In genomic region chr15:18219913-18220312, GRCm38 (mm10) we compare ENCODE assay signal across 20 mouse cellular contexts.
DNase-seq lines count a peak whose midpoint lies in the region; ATAC-seq and TF ChIP-seq lines count a peak whose summit lies in the region.
"Had no signal": no experiment of that assay in that cellular context is flagged by ENCODE, and none has a peak within 500 bp of the region (broad histone marks: within the 10 kb centered on the region; RNA-seq: fewer than 3 reads in every experiment).

No protein-coding gene starts in this region.

- H3K9me3 ChIP-seq in stomach, postnatal 0 days (ENCODE audit: control insufficient read depth, low read length) = no peaks in the 10 kb centered on the region
- no peaks in the 10 kb centered on the region for H3K9me3 ChIP-seq in hindbrain, embryonic 10.5 days
- H3K9me3 ChIP-seq: embryonic facial prominence, embryonic 12.5 days; forebrain, embryonic 12.5 days; kidney, embryonic 15.5 days; liver, embryonic 15.5 days; neural tube, embryonic 12.5 days had no signal

- no peak for TF ChIP-seq EP300 in stomach, postnatal 0 days (optimal IDR thresholded peaks at IDR 0.05)

- no peak overlapping the region for H3K4me2 ChIP-seq in stomach, postnatal 0 days (replicated peaks; ENCODE audit: low read depth)
- H3K4me2 ChIP-seq: embryonic facial prominence, embryonic 12.5 days; forebrain, embryonic 12.5 days; kidney, embryonic 15.5 days; liver, embryonic 15.5 days; neural tube, embryonic 12.5 days had no signal

- peak; percentile 10; the same call in 1 of the 2 replicates for TF ChIP-seq CTCF in left cerebral cortex, adult 2 months (IDR thresholded peaks at IDR 0.05)
- TF ChIP-seq CTCF in stomach, postnatal 0 days (IDR thresholded peaks at IDR 0.05; ENCODE audit: low read depth) = peak; percentile 38

- no peaks in the 10 kb centered on the region for H3K36me3 ChIP-seq in stomach, postnatal 0 days (ENCODE audit: control insufficient read depth, insufficient read depth, low read length)
- H3K36me3 ChIP-seq in hindbrain, embryonic 10.5 days = no peaks in the 10 kb centered on the region
- H3K36me3 ChIP-seq: embryonic facial prominence, embryonic 12.5 days; forebrain, embryonic 12.5 days; kidney, embryonic 15.5 days; liver, embryonic 15.5 days; neural tube, embryonic 12.5 days had no signal

- no peak overlapping the region for H3K4me3 ChIP-seq in left cerebral cortex, adult 2 months
- H3K4me3 ChIP-seq in stomach, postnatal 0 days (ENCODE audit: low read depth, low read length) = no peak overlapping the region
- H3K4me3 ChIP-seq in hindbrain, embryonic 10.5 days = no peak overlapping the region
- H3K4me3 ChIP-seq: embryonic facial prominence, embryonic 12.5 days; forebrain, embryonic 12.5 days; kidney, embryonic 15.5 days; liver, embryonic 15.5 days; neural tube, embryonic 12.5 days had no signal

- no peaks in the 10 kb centered on the region for H3K27me3 ChIP-seq in stomach, postnatal 0 days (ENCODE audit: control insufficient read depth, insufficient read depth, low read length)
- no peaks in the 10 kb centered on the region for H3K27me3 ChIP-seq in hindbrain, embryonic 10.5 days (ENCODE audit: insufficient read depth, poor library complexity, severe bottlenecking)
- H3K27me3 ChIP-seq: embryonic facial prominence, embryonic 12.5 days; forebrain, embryonic 12.5 days; kidney, embryonic 15.5 days; liver, embryonic 15.5 days; neural tube, embryonic 12.5 days had no signal

- H3K4me1 ChIP-seq in stomach, postnatal 0 days (replicated peaks; ENCODE audit: control insufficient read depth, insufficient read depth) = no peaks in the 10 kb centered on the region
- H3K4me1 ChIP-seq in hindbrain, embryonic 10.5 days (replicated peaks) = no peaks in the 10 kb centered on the region
- H3K4me1 ChIP-seq: embryonic facial prominence, embryonic 12.5 days; forebrain, embryonic 12.5 days; kidney, embryonic 15.5 days; liver, embryonic 15.5 days; neural tube, embryonic 12.5 days had no signal

- intact Hi-C loops in left cerebral cortex, adult 2 months (cut with DNase I) = no loop called here
- intact Hi-C loops in left cerebral cortex, postnatal 10 days (cut with DNase I) = no loop called here

- ATAC-seq in stomach, postnatal 0 days (ENCODE audit: low FRiP score, low TSS enrichment) = no peak
- ATAC-seq: hindbrain, postnatal 0 days had no signal

- H3K9ac ChIP-seq in stomach, postnatal 0 days (ENCODE audit: low read length) = no peak overlapping the region
- H3K9ac ChIP-seq: embryonic facial prominence, embryonic 12.5 days; forebrain, embryonic 12.5 days; kidney, embryonic 15.5 days; liver, embryonic 15.5 days; neural tube, embryonic 12.5 days had no signal

- H3K27ac ChIP-seq in left cerebral cortex, adult 2 months = no peak overlapping the region
- H3K27ac ChIP-seq in stomach, postnatal 0 days (replicated peaks) = no peak overlapping the region
- no peak overlapping the region for H3K27ac ChIP-seq in hindbrain, embryonic 10.5 days
- H3K27ac ChIP-seq: embryonic facial prominence, embryonic 12.5 days; forebrain, embryonic 12.5 days; hindbrain, postnatal 0 days; kidney, embryonic 15.5 days; liver, embryonic 15.5 days; macrophage; neural tube, embryonic 12.5 days had no signal

- no peak for DNase-seq in left cerebral cortex, adult 2 months (ENCODE audit: extremely low spot score in 1 of 2, low spot score in 2 of 2)
- DNase-seq in left cerebral cortex, postnatal 10 days (ENCODE audit: extremely low spot score in 1 of 2, low spot score in 2 of 2) = no peak
- DNase-seq in retina, postnatal 1 day = peak; percentile 3
- DNase-seq in retina, embryonic 14.5 days (ENCODE audit: low spot score) = no peak
- DNase-seq in NIH3T3 (ENCODE audit: low read depth) = peak; percentile 1
- DNase-seq in stomach, postnatal 0 days (ENCODE audit: low spot score) = no peak
- DNase-seq in hindbrain, embryonic 10.5 days (ENCODE audit: low spot score) = no peak
- no peak for DNase-seq in embryo, embryonic 9.5 days (ENCODE audit: extremely low spot score)
- DNase-seq: adrenal gland, postnatal 36 days; cerebellum, adult 9-10 months; heart, postnatal 4 days; kidney, adult 11 months; thymus, postnatal 25 days had no signal

Comparison
In these comparisons a context has a peak if more than half of its experiments do, and no peak if none do; other contexts are left out.
1. DNase-seq: peak in retina, postnatal 1 day (single experiment) and NIH3T3 (single experiment); none in left cerebral cortex, adult 2 months (0 of 2), left cerebral cortex, postnatal 10 days (0 of 2), retina, embryonic 14.5 days (single experiment), stomach, postnatal 0 days (single experiment), hindbrain, embryonic 10.5 days (single experiment) and embryo, embryonic 9.5 days (single experiment).